Mouse (Mus musculus) adrenal gland (tissue): ENCODE measurements around the gene Cope.

Experiments
- intact Hi-C: fragments of 180-260 bp; cut with DNase I; formaldehyde crosslinking; loops from one replicate; pipeline ENCODE4 v1.15.1; 2025

Gene Cope

DNA sequence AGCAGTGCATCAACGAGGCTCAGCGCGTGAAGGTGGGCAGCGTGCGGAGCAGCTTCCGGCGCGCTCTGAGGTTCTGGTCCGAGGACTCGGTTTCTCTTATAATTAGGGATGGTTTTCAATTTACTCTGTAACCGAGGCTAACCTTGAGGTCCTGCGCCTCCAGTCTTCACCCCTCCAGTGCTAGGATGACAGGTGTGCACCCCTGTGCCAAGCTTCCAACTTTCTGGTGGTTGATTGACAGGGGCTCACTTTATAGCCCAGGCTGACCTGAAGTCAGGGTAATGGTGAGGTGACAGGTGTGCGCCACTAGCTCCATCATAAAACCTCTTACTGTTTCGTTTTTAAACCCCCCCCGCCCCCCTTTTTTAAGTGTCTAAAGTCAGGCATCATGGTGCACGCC, 583 bp downstream of the Cope start:
- intact Hi-C loops = loop anchor here (5.0 kb wide), 1 partner anchor 71 kb away; the partner anchor contains the start of genes Armc6 and Sugp2

DNA sequence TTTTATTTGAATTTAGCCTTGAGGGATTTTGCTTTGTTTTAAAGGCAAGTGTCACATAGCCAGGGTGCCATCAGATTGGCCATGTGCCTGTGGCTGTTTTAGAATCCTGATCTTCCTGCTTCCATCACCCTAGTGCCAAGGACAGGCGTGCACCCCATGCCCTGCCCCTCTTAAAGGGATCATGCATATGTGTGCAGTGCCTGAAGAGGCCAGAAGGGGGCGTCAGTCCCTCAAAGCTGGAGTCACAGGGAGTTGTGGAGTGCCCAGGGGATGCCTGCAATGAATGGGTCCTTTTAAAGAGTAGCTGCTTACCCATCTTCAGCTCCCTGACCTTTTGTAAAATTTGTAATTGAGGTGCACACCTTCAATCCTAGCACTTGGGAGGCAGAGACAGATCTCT, 7.0 kb downstream of the Cope start:
- intact Hi-C loops = no loop called here

DNA sequence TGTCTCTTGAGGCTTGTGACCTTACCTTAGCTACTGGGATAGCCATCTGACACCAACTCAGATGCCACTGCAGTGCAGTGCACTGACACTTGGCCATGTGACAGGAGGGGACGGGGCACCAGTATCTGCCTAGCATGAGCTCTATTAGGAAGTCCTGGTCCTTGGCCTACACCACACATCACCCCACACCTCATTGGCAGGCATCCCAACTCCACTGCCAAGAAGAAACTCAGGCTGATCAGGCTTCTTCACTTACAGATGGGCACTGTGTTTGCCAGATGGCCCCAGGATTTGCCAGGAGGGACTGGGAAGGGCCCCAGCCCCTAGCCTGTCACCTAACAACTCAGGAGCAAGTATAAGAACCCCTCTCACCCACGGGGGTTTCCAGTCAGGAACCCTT, 11.1 kb downstream of the Cope start:
- intact Hi-C loops = no loop called here

DNA sequence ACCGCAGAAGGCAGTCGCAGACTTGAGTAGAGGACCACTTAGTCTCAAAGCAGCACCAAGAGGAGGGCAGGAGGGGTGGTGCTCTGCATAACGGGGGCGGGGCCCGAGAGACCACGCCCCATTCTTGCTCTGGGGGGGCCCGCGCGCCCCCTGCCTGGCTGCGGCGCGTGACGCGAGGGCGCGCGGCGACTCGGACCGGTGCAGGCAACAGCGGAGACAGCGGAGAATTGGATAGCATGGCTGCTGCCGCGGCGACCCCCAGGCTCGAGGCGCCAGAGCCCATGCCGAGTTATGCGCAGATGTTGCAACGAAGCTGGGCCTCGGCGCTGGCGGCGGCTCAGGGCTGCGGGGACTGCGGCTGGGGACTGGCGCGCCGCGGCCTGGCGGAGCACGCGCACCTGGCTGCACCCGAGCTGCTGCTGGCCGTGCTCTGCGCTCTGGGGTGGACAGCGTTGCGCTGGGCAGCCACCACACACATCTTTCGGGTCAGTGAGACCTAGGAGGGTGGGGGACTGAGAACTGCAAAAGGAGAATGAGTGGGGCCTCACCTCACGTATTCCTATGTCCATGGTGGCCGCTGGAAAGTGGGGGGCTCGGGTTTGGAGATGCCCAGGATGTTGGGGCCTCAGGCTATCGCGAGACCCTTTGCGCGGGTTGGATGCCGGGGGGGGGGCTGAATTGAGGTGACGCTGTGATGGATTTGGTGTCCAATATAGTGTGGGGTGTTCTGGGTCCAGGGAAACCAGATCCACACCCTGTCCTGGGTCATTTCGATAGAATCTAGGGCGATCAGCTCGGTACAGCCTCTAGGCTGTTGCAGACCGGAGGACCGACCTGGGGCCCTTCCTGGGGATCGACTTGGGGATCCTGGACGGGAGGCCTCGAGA, 13.5 kb downstream of the Cope start, which contains the start of gene Cers1:
Gene Cers1 (plus strand): TSS at position 152 of the 887 bp plus-strand sequence.
- intact Hi-C loops = no loop called here

DNA sequence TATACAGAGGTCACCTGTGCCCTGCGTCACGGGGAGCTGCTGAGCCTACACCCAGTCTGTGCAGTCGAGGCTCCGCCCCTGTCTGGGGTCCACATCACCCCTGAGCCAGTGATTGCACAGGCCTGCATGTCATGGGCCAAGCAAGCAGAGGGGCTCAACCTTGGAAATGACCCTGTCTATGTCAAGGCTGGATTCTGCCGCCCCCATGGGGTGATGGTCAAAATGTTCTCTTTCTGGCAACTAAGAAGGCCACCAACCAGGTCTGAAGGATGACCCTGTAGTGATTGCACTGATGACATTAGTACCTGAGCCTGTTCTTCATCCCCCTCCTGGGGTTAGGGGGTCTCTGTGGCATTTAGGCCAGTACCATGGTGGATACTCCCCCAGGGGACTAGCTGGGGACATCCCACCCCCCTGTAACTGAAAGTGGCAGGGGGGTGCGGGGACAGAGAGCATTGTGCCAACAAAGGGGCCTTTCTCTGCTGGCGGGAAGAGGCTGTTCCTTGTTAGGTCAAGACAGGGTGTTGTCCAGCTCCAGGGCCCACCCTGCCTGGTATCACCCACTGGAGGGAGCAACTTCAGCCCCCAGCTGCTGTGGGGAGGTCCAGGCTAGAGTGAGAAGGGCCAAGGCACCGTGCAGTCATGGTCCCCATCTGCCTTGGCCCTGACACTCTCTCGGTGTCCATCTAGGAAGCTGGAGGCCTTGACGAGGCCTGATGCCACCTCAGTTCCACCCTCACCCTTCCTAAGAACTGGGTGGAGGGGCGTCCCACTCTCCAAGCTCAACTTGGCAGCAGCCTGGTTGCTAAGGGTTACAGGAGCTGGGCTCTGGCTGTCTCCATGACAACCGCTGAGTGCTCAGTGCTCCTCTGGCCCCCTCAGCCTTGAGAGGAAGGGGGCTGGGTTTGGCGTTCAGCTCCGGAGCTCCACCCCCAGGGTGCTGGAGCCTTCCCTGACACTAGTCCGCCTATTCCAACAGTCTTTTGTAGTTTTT, 14.5 kb downstream of the Cope start:
- intact Hi-C loops = no loop called here

DNA sequence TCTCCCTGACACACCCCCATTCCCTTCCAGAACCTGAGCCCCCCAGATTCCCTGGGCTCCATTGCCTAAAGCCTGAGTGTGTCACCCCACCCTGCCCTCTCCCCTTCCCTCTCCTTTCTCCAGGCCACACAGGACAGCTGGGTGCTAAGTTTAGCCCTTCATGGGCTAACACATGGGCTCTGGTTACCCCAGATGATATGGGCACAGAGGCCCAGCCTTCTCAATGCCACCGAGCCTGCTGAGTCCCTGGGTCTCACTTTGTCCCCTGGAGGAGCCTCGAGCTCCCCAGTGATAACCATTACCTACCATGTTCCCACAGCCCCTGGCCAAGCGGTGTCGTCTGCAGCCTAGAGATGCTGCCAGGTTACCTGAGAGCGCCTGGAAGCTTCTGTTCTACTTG, 15.6 kb downstream of the Cope start:
- intact Hi-C loops = no loop called here

DNA sequence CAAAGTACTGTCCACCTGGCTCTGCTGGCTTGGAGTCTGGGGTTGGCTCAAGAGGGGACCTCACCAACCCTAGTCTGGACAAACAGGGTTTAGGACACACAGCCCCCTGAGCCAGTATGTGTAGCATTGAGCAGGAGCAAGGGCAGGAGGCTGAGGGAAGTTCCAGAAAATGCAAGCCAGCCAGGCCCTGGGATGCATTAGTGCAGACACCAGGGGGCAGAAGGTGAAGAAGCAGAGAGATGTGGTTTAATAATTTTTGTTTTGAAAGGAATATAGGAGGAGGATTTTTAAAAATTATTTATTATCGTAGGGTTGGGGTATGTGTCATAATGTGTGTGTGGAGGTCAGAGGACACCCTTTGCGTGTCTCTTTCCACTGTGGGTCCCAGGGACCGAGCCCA, 21.4 kb downstream of the Cope start:
- intact Hi-C loops = no loop called here

DNA sequence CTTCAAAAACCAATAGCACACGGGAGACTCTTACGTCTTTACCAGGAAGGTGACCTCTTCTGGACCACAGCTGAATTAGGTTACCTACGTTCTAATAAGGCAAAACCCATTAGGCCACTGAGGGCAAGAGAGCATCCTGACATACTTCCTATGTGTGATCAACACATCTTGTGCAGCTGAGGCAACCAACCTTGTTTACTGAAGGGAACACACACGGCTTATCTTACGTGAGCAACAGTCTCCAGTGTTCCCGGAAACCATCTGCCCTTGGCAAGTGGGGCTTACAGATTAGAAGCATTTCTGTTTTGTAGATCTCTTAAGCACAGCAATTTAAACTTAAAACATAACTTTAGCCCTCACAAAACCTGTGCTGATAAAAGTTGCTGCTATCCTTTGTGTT, 25.2 kb downstream of the Cope start:
- intact Hi-C loops = no loop called here

DNA sequence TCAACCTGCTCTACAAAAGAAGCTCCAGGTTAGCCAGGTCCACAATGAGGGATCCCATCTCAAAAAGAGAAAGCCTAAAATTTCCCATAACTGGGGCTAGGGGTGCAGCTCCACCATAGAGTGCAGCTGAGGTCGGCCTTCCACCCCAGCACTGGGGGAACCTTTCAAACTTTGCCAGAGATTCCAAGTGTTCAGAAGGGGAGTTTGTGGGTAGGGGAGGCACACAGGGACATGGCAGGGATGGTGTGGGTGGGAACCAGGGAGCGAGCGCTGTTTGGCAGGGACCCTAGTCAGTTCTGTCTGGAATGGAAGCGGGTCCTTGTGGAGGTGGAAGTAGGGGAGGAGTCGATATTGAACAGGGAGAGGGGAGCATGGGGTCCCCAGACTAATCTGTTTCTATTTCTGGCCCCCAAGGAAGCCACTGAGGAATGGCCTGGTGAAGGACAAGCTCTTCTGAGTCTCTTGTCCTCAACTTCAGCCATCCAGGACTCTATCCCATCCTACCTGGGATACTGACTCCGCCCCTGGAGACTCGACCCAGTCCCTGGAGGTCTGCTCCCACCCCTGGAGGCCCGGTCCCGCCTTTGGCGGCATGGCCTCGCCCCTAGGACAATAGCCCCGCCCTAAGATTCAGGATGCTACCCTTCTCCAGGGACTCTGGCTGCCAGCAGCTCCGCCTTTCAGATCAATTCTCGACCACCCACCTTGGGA, 27.0 kb downstream of the Cope start, which contains the start of gene Gdf1:
Gene Gdf1 (plus strand): TSS at position 694 of the 711 bp plus-strand sequence.
- intact Hi-C loops = no loop called here

DNA sequence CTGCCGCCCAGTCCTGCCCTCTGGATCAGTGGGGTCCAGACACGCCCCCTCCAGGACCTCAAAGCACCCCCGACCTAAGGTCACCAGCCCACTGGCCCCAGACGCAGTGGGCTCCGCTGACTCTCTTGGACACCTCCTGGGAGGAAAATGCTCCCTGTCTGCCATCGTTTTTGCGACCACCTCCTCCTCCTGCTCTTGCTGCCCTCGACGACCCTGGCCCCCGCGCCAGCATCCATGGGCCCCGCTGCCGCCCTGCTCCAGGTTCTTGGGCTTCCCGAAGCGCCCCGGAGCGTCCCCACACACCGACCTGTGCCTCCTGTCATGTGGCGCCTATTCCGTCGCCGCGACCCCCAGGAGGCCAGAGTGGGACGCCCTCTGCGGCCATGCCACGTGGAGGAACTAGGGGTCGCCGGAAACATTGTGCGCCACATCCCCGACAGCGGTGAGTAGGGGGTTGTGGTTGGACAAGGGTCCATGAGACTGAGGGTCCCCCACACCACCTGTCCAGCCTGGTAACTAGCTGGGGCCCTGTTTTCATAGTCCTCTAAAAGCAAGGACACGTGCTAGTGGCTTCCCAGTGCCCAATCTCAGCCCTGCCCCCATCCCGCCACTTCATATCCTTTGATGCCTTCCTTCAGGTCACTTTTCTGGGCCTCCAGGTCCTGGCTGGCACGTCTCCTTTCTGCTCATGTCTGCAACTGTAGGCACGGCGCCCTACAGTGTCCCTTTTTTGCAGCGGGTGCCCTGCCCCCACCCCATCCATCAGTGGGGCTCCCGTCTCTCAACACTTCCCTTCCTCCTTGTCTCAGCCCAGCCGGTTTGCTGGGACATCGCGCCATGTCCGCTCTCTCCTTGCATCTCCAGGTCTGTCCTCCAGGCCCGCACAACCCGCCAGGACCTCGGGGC, 27.8 kb downstream of the Cope start:
- intact Hi-C loops = no loop called here

DNA sequence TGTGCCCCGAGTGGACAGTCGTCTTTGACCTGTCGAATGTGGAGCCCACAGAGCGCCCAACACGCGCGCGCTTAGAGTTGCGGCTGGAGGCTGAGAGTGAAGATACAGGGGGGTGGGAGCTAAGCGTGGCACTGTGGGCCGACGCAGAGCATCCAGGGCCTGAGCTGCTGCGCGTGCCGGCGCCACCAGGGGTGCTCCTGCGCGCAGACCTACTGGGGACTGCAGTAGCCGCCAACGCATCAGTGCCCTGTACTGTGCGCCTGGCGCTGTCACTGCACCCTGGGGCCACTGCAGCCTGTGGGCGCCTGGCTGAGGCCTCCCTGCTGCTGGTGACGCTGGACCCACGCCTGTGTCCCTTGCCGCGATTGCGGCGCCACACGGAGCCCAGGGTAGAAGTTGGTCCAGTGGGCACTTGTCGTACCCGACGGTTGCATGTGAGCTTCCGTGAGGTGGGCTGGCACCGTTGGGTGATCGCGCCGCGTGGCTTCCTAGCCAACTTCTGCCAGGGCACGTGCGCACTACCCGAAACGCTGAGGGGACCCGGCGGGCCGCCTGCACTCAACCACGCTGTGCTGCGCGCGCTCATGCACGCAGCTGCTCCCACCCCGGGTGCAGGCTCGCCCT, 28.5 kb downstream of the Cope start:
- intact Hi-C loops = no loop called here

DNA sequence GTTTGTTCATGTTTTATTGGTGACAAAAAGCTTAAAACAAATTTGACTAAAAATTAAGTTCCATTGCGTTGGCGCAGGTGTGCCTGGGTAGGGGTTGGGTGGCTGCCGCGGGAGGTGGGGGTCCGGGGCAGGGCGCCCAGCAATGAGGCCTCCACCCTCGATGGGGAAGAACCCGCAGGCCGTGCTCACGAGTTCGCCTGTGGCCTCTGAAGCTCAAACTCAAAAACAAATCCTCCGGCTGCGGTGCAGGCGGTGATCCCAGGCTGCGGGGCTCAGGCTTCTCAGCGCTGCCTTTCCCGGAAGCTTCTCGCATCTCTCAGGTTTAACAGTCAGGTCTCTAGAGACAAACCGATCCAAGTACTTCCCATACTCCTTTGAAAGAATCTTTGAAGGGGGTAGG, 29.2 kb downstream of the Cope start:
- intact Hi-C loops = no loop called here

DNA sequence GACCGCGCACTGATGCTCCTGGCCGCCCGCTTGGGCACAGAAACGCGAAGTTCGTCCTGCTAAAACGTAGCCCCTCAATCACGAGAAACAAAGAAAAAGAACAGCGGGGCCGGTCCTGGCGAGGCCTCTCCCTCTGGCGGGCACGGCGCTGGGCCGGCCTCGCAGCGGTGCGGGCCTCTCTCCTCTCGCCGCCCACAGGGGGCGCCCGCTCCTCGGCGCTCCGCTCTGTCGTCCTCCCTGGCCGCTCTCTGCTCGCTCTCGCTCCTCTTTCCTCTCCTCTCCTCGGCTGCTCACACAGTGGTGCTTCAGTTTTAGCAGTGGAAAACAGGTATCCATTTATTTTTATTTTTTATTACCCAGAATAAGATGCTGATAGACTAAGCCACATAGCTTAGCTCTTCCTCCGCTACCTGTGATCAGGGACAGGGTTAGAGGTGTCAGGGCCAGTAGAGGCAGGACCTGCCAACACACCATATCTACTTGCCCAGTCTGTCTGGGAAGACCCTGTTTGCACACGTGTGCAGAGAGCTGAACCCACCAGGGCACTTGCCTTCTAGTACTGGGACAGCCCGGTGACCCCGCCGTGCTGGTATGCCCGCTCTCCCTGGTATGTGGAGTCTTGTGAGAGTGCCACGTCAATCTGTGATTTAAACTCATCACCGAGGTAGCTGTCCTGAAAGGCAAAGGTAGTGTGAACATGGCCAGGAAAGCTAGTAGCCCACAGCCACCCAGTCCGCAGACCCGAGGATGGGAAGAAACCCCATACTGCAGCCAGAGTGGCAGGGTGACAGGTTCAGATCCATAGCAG, 30.0 kb downstream of the Cope start:
- intact Hi-C loops = no loop called here

DNA sequence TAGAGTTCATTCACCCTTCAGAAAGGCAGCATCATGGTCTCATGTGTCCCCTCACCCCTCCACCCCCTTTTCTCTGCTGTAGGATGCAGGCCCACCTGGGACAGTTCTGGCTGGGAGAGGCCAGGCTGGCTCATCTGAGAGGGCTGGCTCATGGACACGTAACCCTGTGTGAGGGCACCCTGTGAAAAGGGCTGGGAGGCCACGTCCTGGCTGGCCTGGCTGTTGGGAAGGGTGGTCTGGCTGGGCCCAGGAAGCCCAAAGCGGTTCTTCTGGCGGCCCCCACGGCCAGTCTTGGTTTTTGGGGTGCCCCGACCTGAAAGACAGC, 30.5 kb downstream of the Cope start:
- intact Hi-C loops = no loop called here

DNA sequence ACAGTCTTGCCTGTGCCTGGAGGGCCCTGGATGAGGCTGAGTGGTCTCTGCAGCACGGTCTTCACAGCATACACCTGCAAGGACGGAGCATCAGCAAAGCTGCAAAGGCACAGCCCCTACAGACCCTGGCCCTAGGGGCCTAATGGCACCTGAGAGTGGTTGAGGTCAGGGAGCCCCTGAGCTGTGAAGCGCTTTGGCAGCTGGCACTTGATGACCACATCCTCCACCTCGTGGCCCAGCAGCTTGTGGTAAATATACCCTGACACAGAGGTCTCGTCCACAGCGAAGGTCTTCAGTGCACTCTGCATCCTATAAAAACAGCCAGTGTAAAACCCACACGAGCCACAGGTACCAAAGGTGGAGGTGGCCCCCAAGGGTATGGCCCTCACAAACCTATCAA, 36.6 kb downstream of the Cope start:
- intact Hi-C loops = no loop called here

DNA sequence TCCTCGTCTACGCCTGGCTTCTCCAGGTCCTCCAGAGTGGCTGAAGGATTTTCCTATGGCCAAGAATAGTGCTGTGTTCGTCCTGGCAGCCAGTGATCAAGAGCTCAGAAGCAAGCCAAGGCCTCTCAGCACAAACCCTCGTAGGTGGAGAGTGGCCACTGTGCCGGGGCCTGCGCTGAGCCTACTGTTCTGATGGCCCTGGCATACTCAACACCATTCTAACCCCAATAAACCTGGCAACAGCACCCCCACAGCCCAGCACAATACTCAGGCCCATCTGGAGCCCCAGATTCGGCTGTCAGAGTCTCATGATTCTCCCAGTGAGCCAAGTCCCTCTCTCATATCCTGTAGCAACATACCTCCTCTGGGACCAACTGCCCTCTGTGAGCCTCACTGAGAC, 38.3 kb downstream of the Cope start:
- intact Hi-C loops = no loop called here

DNA sequence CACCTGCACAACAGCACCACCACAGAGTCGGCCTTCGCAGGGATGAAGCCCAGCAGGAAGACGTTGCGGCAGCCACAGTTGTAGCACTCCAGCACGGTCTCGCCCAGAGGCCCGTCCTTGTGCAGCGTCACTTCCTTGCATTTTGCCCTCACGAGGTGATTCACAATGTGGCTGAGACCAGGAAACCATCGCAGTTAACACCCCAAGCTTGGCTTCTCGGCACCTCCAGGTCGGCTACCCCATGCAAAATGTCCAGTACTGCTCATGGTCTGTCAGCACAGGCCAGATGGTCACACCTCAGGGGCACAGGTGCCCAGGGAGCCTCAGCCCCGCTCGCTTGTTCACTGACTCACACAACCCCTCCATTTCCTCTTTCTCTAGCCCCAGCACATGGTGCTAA, 39.7 kb downstream of the Cope start:
- intact Hi-C loops = no loop called here

DNA sequence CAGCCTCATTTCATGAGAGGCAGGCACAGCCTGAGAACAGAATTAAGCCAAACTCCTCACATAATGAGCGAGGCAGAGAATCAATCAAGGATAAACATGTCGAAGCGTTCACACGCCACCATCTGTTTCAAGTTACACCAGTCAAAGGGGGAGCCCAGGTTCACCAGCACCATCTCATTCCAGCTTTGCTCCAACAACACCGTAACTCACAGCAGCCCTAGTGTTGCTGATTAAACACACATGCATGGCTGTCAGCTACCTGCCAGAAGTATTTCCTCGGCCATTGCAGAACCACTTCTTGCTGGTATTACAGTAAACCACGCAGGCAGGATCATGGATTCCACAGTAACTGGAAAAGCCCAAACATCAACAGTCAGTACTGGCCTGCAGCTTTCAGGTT, 40.8 kb downstream of the Cope start:
- intact Hi-C loops = no loop called here

DNA sequence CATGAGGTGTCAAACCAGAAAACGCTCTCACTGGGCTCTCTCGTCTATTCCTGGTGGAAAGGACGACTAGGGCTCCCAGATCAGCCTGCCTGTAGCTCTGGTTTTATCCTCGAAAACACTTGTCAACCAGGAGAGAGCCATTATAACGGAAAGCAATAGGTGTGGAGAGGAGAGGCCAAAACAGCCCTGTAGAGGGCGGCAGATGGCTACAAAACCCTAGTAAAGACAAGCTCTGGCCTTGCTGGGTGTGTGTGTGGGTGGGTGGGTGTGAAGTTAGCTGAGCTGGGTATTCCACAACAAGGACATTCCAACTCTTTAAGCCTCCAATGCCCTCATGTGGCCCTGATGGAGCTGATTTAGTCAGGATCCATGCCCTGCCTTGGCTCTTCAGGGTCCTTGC, 41.4 kb downstream of the Cope start:
- intact Hi-C loops = no loop called here
